Mouse (Mus musculus): ENCODE measurements around the gene Trim9. TPM values are rescaled to one million over a fixed set of nuclear protein-coding genes. Genes with fewer than 3 reads are reported as not detected.
A peak's percentile ranks its signal among the peaks of the same experiment; 100 is the strongest.

The Trim9 gene
- not detected for polyA plus RNA-seq (2017; shearing (Covaris generic))

- ATAC-seq = peak; percentile 80
Measured at GRCm38 (mm10) chr12:70347202-70347841, at the start of gene Trim9. TSS of gene Trim9 (minus strand) at chr12:70347614.

- no peak for ATAC-seq
Measured at GRCm38 (mm10) chr12:70395061-70395460, 47.6 kb upstream of the Trim9 start.

- ATAC-seq = no peak
Measured at GRCm38 (mm10) chr12:70391236-70391635, 43.8 kb upstream of the Trim9 start.

GRCm38 (mm10) chr12:70374976-70375375 lies 27.6 kb upstream of the Trim9 start:
- no peak for ATAC-seq

- no peak for ATAC-seq
Measured at GRCm38 (mm10) chr12:70372874-70373273, 25.5 kb upstream of the Trim9 start.

- no peak for ATAC-seq
Measured at GRCm38 (mm10) chr12:70369348-70369747, 21.9 kb upstream of the Trim9 start.

GRCm38 (mm10) chr12:70368820-70369219 lies 21.4 kb upstream of the Trim9 start:
- no peak for ATAC-seq

GRCm38 (mm10) chr12:70367326-70368248 lies 20.2 kb upstream of the Trim9 start:
- ATAC-seq = no peak

- no peak for ATAC-seq
Measured at GRCm38 (mm10) chr12:70363016-70363415, 15.6 kb upstream of the Trim9 start.

GRCm38 (mm10) chr12:70360276-70360675 lies 12.9 kb upstream of the Trim9 start:
- no peak for ATAC-seq

- no peak for ATAC-seq
Measured at GRCm38 (mm10) chr12:70359443-70359842, 12.0 kb upstream of the Trim9 start.

- ATAC-seq = no peak
Measured at GRCm38 (mm10) chr12:70354926-70355325, 7.5 kb upstream of the Trim9 start.

GRCm38 (mm10) chr12:70350490-70350889 lies 3.1 kb upstream of the Trim9 start:
- no peak for ATAC-seq

GRCm38 (mm10) chr12:70349788-70350187 lies 2.4 kb upstream of the Trim9 start:
- ATAC-seq = no peak

- no peak for ATAC-seq
Measured at GRCm38 (mm10) chr12:70348026-70348425, 612 bp upstream of the Trim9 start.

GRCm38 (mm10) chr12:70346139-70347026 lies 1.0 kb downstream of the Trim9 start:
- ATAC-seq = no peak

- ATAC-seq = no peak
Measured at GRCm38 (mm10) chr12:70345531-70346138, 1.8 kb downstream of the Trim9 start.

- no peak for ATAC-seq
Measured at GRCm38 (mm10) chr12:70335176-70335575, 12.2 kb downstream of the Trim9 start.

GRCm38 (mm10) chr12:70333253-70333805 lies 14.1 kb downstream of the Trim9 start:
- ATAC-seq = no peak

GRCm38 (mm10) chr12:70329059-70329458 lies 18.4 kb downstream of the Trim9 start:
- ATAC-seq = no peak

- ATAC-seq = no peak
Measured at GRCm38 (mm10) chr12:70326956-70327355, 20.5 kb downstream of the Trim9 start.

GRCm38 (mm10) chr12:70326393-70326792 lies 21.0 kb downstream of the Trim9 start:
- no peak for ATAC-seq

Measured in activated CD4-positive, CD25-positive, alpha-beta regulatory T cell, adult 4 months (primary cell).